Mouse (Mus musculus) embryonic fibroblast, embryonic 13.5 days (primary cell): ENCODE results near the gene Mien1. TPM values are rescaled to one million over a fixed set of nuclear protein-coding genes. Genes with fewer than 3 reads are reported as not detected.

Experiments used
- H3K27ac ChIP-seq: 2 replicates; pipeline ENCODE4 v1.5.1; 2012; ENCODE audit warnings: low read length, control low read depth, inconsistent platforms; ENCODE audit not compliant: insufficient read depth
- H3K4me1 ChIP-seq: 2 replicates; pipeline ENCODE4 v1.6.1; 2011; ENCODE audit warnings: low read length; ENCODE audit not compliant: control insufficient read depth, insufficient read depth
- H3K4me3 ChIP-seq: 2 replicates; pipeline ENCODE4 v1.5.1; 2011; ENCODE audit warnings: mild to moderate bottlenecking, control low read depth, low read length; ENCODE audit not compliant: insufficient read depth
- CTCF ChIP-seq: IDR thresholded peaks from 2 replicates; pipeline ENCODE4 v1.5.1; 2011; ENCODE audit warnings: mild to moderate bottlenecking, control low read depth, low read length, moderate library complexity, borderline replicate concordance; ENCODE audit not compliant: insufficient read depth
- POLR2A ChIP-seq: IDR thresholded peaks from 2 replicates; pipeline ENCODE4 v1.6.1; 2011; ENCODE audit warnings: low read depth, mild to moderate bottlenecking, control low read depth, low read length, moderate library complexity
- polyA plus RNA-seq: library from polyadenylated mRNA; stranded (reverse); fragments of >200 nt; gene quantifications from 2 replicates; pipeline ENCODE4 v1.2.4, GENCODE M21; 2011; ENCODE audit warnings: low read depth; ENCODE audit not compliant: missing spikeins, insufficient read length

Gene Mien1
- polyA plus RNA-seq, 1 experiment = 47.2 TPM

DNA sequence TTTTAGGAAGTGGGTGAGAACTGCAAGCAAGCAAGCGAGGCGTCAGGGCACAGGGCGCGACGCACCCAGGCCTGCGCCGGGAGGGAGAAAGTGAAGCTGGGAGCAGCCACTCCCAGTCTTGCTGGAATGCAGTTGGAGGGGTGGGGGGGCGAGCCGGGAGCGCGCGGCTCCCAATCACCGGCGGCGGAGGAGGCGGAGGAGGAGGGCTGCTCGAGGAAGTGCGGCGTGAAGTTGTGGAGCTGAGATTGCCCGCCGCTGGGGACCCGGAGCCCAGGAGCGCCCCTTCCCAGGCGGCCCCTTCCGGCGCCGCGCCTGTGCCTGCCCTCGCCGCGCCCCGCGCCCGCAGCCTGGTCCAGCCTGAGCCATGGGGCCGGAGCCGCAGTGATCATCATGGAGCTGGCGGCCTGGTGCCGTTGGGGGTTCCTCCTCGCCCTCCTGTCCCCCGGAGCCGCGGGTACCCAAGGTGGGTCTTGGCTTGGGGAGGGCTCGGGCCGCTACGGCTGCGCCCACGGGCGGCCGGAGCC lies 26.5 kb downstream of the Mien1 start, which contains the start of gene Erbb2:
TSS of gene Erbb2 (plus strand) at position 198 of the 524 bp plus-strand sequence.
- H3K27ac ChIP-seq = peak within 1 kb of the TSS; percentile 63
- TF ChIP-seq CTCF = no peak
- TF ChIP-seq POLR2A = peak; percentile 98
- H3K4me3 ChIP-seq = peak within 1 kb of the TSS; percentile 91
- 0 out of 2 replicates have a peak, but pooled peaks cover 6% of the 10 kb centered on the region for H3K4me1 ChIP-seq

DNA sequence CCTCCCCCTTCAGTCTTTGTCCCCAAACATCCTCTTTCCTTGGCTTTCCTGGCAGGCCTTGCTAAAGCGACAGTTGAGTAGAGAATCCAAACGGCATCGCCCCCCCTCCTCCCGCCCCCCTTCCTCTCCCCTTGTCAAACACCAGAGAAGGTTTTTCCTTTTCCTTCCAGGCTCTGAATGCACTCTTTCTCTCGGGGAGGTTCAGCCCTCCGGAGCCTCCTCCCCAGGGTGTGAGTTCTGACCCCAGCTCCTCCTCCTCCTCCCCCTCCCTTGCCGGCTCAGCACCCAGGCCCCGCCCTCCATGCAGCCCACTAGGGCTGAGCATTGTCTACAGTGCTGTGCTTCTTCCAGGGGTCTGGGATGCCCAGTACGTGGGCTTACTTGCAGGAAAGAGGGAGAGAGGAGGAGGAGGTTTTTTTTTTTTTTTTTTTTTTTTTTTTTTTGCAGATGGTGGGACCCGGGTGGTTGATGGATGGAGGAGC lies 29.4 kb downstream of the Mien1 start:
- 0 out of 2 replicates have a peak, but pooled peaks cover 6% of the 10 kb centered on the region for H3K4me1 ChIP-seq
- H3K27ac ChIP-seq = no peak overlapping the region
- H3K4me3 ChIP-seq = no peak overlapping the region
- TF ChIP-seq POLR2A (no peak), CTCF (no peak)

DNA sequence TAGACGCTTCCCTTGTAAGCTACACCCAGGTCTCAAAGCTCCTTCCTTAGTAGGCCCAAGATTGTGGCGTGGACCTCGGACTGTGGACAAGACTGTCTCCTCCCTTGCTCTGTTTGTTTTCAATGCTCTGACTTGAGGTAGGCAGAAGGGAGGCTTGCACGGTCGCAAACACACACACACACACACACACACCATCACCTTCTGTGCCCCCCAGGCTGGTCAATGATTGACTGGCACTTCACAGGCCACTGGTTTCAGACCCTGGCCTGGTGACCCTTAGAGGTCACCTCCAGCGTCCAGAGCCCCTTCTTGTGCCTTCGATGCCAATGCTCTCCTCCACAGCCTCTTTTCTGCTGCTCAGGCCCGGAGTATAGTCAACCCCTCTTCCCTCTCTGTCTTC lies 29.9 kb downstream of the Mien1 start:
- TF ChIP-seq POLR2A (no peak), CTCF (no peak)
- no peak overlapping the region for H3K4me3 ChIP-seq

DNA sequence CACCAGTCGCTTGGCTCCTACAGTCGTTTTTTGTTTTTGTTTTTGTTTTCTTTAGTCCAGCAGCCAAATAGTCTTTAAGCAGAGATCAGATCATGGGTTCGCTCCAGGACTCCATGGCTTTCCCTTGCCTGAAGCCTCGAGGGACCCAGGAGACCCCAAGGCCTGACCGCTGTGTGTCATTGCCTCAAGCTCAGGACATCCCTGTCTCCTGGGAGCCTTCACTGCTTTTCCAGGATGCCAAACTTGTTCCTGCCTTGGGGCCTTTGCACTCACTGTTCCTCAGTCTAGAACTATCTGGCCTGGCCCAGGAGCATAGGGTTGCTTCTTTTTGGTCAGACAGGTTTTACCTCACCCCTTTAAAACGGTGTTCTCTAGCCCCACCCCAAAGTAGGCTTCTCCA lies 32.2 kb downstream of the Mien1 start:
- no peak overlapping the region for H3K27ac ChIP-seq
- H3K4me3 ChIP-seq = no peak overlapping the region
- TF ChIP-seq CTCF = no peak
- TF ChIP-seq POLR2A = no peak
- H3K4me1 ChIP-seq = no peaks in the 10 kb centered on the region

More for the DNA sequence above, 29.9 kb downstream of the Mien1 start:
- H3K4me1 ChIP-seq = 0 out of 2 replicates have a peak, but pooled peaks cover 3% of the 10 kb centered on the region
- no peak overlapping the region for H3K27ac ChIP-seq

DNA sequence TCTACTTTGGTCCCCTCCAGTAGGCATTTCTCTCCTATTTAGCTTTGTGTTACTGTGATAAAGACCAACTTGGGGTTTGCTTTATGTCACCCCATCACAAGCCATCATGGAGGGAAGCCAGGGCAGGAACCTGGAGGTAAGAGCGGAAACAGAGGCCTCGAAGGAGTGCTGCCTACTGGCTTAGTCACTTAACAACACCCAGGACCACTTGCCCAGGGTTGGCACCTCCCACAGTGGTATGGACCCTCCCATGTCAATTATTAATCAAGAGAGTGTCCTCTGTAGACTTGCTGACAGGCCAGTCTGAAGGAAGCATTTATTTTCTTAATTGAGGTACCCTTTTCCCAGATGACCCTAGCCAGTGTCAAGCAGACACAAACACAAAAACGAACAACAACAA lies 38.0 kb downstream of the Mien1 start:
- 0 out of 2 replicates have a peak overlapping the region, but pooled peaks have one; percentile 96 for H3K27ac ChIP-seq
- H3K4me1 ChIP-seq = 0 out of 2 replicates have a peak, but pooled peaks cover 2% of the 10 kb centered on the region
- no peak for TF ChIP-seq CTCF
- no peak for TF ChIP-seq POLR2A

DNA sequence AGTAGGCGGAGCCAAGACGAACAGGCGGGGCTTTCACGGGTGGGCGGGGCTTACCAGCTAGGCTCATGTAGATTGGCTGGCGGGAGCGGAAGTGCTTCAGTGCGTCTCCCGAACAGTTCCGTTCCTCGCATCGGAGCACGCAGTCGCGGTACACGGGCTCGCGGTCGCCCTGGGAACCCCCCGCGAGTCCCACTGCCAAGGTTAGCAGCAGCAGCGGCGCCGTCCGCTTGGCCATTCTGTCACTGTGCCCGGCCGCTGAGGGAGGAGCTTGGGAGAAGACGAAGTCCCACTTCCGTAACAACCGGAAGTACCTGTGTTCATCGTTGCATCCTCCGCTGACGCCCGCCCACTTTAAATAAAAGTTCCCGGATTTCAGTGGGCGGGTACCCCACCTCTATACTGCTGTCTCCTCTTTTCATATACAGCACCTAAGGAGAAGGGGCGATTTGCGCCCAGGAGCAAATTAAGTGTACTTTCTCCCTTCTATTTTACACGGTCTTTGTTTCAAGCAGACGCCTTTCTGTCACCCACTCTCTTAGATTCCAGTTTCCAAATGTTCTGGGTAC lies 38.5 kb downstream of the Mien1 start, which contains the start of gene Pgap3:
TSS of gene Pgap3 (minus strand) at position 330 of the 566 bp plus-strand sequence.
- 0 out of 2 replicates have a peak, but pooled peaks cover 2% of the 10 kb centered on the region for H3K4me1 ChIP-seq
- peak within 1 kb of the TSS; percentile 96 for H3K27ac ChIP-seq
- TF ChIP-seq POLR2A (peak; percentile 50), CTCF (no peak)
- peak within 1 kb of the TSS; percentile 90 for H3K4me3 ChIP-seq

More for the DNA sequence above, 38.0 kb downstream of the Mien1 start:
- peak overlapping the region; percentile 90 for H3K4me3 ChIP-seq

DNA sequence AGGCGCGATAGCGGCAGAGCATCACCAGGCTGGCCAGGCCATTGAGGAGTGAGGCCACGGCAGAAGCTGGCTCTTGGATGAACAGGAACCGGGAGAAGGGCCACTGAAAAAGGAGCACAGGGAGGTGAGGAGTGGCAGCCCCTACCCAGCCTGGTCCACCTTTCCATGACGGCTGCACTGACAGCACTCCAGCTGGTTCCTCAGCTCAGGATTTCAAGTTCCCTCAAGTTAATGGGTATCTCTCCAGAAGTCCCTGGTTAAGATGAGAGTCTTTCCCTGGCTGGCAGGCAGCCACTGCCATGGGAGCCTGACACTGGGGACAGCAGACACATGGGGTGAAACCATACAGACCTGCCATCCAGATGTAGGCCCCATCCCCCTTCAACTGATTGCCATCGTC lies 40.8 kb downstream of the Mien1 start:
- no peak for TF ChIP-seq POLR2A
- TF ChIP-seq CTCF = no peak
- H3K4me1 ChIP-seq = 0 out of 2 replicates have a peak, but pooled peaks cover 2% of the 10 kb centered on the region
- H3K4me3 ChIP-seq = no peak overlapping the region
- H3K27ac ChIP-seq = no peak overlapping the region

DNA sequence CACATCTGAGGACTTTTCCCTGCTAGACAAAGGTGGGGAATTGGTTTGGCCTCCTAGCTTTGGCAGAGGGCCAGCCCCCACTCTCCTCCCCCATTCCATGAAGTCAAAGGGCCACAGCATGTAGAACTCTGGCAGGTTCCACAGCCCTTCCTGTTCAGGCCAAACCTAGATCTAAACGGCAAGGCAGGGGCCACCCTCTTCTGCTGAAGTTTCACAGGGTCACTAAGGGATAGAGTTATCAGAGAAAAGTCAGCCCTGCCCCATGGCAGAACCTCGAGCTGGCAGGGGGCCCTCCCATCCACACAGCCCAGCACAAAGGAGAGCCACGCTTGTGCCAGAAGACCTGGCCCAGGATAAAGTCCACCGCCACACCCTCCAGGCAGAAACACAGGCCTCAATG lies 43.8 kb downstream of the Mien1 start:
- TF ChIP-seq POLR2A (no peak), CTCF (no peak)
- H3K4me1 ChIP-seq = no peaks in the 10 kb centered on the region
- no peak overlapping the region for H3K4me3 ChIP-seq
- no peak overlapping the region for H3K27ac ChIP-seq

DNA sequence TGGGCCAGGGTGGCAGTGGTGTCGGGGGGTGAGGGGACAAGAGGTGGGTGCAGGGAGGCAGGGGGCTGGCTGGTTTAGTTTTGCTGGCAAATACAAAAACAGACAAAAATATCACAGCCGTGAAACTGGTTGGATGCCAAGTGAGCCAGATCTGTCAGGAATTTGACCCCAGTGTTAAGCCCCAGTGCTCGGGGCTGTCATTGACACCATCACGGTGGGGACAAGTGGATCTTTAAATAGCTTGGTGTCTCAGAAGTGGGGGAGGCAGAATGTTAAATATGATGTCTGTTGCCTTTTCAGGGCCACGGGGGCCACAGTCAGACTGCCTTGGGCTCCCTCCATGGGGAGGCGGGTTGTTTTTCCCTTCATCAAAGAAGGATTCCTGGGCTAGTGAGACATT lies 44.5 kb downstream of the Mien1 start:
- Histone ChIP-seq H3K27ac (no peak overlapping the region), H3K4me1 (no peaks in the 10 kb centered on the region), H3K4me3 (no peak overlapping the region)
- TF ChIP-seq POLR2A (no peak), CTCF (no peak)

DNA sequence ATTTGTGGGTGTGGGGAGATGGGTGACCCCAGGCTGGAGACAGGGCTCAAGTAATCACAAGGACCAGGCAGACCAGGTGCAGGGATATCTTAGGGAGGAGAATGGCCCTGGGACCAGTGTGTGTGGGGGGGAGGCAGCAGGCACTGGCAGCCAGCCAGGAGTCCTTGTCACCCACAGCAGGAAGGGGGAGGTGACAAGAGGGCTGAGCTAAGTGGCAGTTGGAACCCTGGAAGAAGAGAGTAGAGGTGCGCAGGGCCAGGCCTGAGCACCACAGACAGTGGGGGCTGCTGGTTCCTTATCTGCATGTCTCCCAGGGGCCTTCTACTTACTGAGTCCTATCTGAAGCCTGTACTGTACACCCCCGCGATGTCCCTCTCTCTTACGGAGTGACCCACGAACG lies 45.5 kb downstream of the Mien1 start:
- Histone ChIP-seq H3K4me1 (no peaks in the 10 kb centered on the region), H3K27ac (no peak overlapping the region), H3K4me3 (no peak overlapping the region)
- no peak for TF ChIP-seq CTCF
- TF ChIP-seq POLR2A = no peak
